Mouse (Mus musculus): ENCODE measurements around the gene Rag1.

DNA sequence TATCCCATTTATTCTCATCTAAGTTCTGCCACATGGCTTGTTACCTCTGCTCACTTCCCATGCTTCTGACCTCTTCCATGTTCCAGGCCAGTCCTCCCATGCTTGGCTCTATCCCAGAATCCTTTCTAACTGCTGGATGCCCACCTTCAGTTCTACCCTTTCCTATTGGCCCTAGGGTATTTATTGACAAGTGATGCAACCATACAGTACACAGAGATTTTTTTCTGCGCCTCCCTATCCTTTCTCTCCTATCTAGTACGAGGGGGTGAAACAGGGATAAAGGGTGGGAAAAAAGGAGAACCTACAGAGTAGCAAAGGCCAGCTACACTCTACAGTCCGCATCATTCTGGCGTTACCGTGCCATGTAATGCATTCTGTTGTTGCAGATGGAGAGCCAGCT, 38.7 kb upstream of the Rag1 start:
- TF ChIP-seq CTCF (IDR thresholded peaks at IDR 0.05; ENCODE audit: borderline replicate concordance, insufficient read depth, low read length) = no peak
- no peak for TF ChIP-seq POLR2A (IDR thresholded peaks at IDR 0.05; ENCODE audit: low read depth, low read length)

Measured in embryonic fibroblast, embryonic 13.5 days (primary cell).